Mouse (Mus musculus) gonadal fat pad, adult 2 months (tissue): ENCODE data around the gene Fthl17e. TPM values are rescaled to one million over a fixed set of nuclear protein-coding genes. Genes with fewer than 3 reads are reported as not detected.
"Not testable (repeated sequence)": the region's sequence is repeated elsewhere in the genome, so short reads cannot be mapped to it uniquely, and the experiment has no call there.

Experiments
- DNase-seq: peaks from one replicate; pipeline ENCODE4 v3.0.0-alpha.2; 2012; ENCODE audit warnings: low read depth
- polyA plus RNA-seq: library from polyadenylated mRNA; depleted of rRNA; stranded (reverse); fragments of >200 nt; gene quantifications from 2 replicates; pipeline ENCODE4 v1.2.3, GENCODE M21; 2012; rRNA removed

The Fthl17e gene
- not detected in 2 replicates for polyA plus RNA-seq

GRCm38 (mm10) chrX:9033193-9033592, at the start of gene Fthl17e:
Gene Fthl17e (plus strand): TSS chrX:9033493.
- DNase-seq = not testable (repeated sequence)

- not testable (repeated sequence) for DNase-seq
These were observed 46.6 kb upstream of the Fthl17e start, which contains the start of gene Fthl17d for GRCm38 (mm10) chrX:8986655-8987054. Gene Fthl17d (minus strand): TSS chrX:8986755.

- DNase-seq = no peak
These were observed 17.2 kb upstream of the Fthl17e start for GRCm38 (mm10) chrX:9016079-9016478.

GRCm38 (mm10) chrX:9019481-9019880, 13.8 kb upstream of the Fthl17e start:
- no peak for DNase-seq

- not testable (repeated sequence) for DNase-seq
These were observed 8.3 kb downstream of the Fthl17e start for GRCm38 (mm10) chrX:9041611-9042010.

- DNase-seq = not testable (repeated sequence)
These were observed 27.7 kb downstream of the Fthl17e start for GRCm38 (mm10) chrX:9060952-9061351.

GRCm38 (mm10) chrX:9062101-9062500, 28.8 kb downstream of the Fthl17e start:
- no peak for DNase-seq

- not testable (repeated sequence) for DNase-seq
These were observed 29.4 kb downstream of the Fthl17e start, which contains the start of gene Fthl17f for GRCm38 (mm10) chrX:9062715-9063114. Gene Fthl17f (plus strand): TSS chrX:9063015.

GRCm38 (mm10) chrX:9077699-9078098, 44.4 kb downstream of the Fthl17e start:
- not testable (repeated sequence) for DNase-seq

Other genes starting within 250 kb of the Fthl17e start
- gene Ssxb5, start 229.8 kb upstream of the Fthl17e start, polyA plus RNA-seq = not detected in 2 replicates
- not detected in 2 replicates for gene Gm6592, start 189.5 kb upstream of the Fthl17e start, polyA plus RNA-seq
- not detected in 2 replicates for gene Gm5751, start 159.2 kb upstream of the Fthl17e start, polyA plus RNA-seq
- gene B630019K06Rik, start 141.1 kb upstream of the Fthl17e start, polyA plus RNA-seq = 0.95 and 2.0 TPM in 2 replicates
- not detected in 2 replicates for gene Fthl17b, start 70.5 kb upstream of the Fthl17e start, polyA plus RNA-seq
- not detected in 2 replicates for gene Fthl17c, start 56.9 kb upstream of the Fthl17e start, polyA plus RNA-seq
- not detected in 2 replicates for gene Fthl17d, start 46.7 kb upstream of the Fthl17e start, polyA plus RNA-seq
- not detected in 2 replicates for gene Fthl17f, start 29.5 kb downstream of the Fthl17e start, polyA plus RNA-seq
- not detected in 2 replicates for gene 4930402K13Rik, start 71.1 kb downstream of the Fthl17e start, polyA plus RNA-seq
- 0.74 and 0.96 TPM in 2 replicates for gene Lancl3, start 166.4 kb downstream of the Fthl17e start, polyA plus RNA-seq
- not detected in 2 replicates for gene Gm14862, start 223.4 kb downstream of the Fthl17e start, polyA plus RNA-seq
- gene Xk, start 239.3 kb downstream of the Fthl17e start, polyA plus RNA-seq = 4.7 and 6.2 TPM in 2 replicates